Mouse (Mus musculus) cerebellum, adult 11-12 months (tissue): ENCODE data around the gene Pigyl.
A peak's percentile ranks its signal among the peaks of the same experiment; 100 is the strongest.
"Not testable (repeated sequence)": the region's sequence is repeated elsewhere in the genome, so short reads cannot be mapped to it uniquely, and the experiment has no call there.

Experiments
- DNase-seq: peaks from one replicate; pipeline ENCODE4 v3.0.0; 2022

Gene Pigyl

GRCm38 (mm10) chr9:22139746-22140145, 16.9 kb upstream of the Pigyl start:
- peak; percentile 75 for DNase-seq

GRCm38 (mm10) chr9:22143108-22144037, 13.3 kb upstream of the Pigyl start:
- DNase-seq = peak; percentile 78

GRCm38 (mm10) chr9:22144304-22144965, 12.2 kb upstream of the Pigyl start:
- DNase-seq = no peak

DNA sequence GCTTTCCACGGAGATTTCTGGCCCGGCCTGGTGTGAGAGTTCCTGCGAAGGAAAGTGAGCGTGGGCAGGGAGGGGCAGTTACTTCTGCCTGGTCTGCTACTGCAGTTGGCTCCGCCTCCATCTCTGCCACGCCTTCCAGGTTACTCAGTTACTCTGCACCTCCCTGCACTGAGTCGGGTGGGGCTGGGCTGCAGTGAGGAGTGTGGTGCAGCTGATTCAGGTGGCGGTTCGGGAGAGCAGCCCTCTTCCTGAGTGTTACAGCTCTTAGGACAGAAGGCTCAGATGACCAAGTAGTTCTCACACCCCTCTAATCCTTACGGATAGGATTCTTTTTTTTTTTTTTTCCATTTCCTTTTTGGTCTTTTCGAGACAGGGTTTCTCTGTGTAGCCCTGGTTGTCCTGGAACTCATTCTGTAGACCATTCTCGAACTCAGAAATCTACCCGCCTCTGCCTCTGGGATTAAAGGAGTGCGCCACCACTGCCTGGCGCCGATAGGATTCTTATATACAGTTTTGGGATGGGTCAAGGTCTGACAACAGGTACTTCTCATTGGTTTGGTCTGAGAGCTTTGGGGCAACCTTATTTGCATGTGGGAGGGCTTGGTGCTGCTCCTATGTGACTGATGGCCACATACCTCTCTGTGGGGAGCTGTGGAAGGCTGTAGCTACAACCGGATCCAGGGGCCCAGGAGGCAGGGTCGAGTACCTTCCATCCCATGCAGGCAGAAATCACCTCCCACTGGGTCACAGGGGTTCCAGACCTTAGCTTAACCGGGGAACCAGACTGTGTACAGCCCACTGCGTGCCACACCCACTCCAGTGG, 7.0 kb upstream of the Pigyl start:
- no peak for DNase-seq

DNA sequence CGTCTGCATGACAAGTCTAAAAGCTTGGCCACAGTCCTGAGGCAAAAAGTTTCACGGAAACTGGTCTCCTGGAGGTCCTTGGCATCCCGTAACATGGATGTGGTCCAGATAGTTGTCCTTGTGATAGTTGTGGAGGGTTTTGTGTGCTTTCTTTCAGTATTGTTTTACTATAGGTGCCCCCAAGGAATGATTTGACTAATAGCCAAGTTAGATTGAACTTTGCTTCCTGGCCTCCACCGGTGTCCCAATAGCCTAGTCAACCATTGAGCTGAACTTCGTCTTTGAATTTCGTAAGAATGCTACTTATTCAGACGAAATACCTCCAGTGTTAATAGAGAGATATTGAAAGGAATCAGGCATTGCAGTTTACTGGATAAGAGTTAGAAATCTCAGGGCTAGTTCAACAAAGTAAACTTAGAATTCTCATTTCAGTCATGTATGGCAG, 6.4 kb upstream of the Pigyl start:
- not testable (repeated sequence) for DNase-seq

- no peak for DNase-seq
These were observed 5.7 kb upstream of the Pigyl start for GRCm38 (mm10) chr9:22150946-22151345.

- no peak for DNase-seq
These were observed 2.8 kb upstream of the Pigyl start for GRCm38 (mm10) chr9:22153810-22154209.

DNA sequence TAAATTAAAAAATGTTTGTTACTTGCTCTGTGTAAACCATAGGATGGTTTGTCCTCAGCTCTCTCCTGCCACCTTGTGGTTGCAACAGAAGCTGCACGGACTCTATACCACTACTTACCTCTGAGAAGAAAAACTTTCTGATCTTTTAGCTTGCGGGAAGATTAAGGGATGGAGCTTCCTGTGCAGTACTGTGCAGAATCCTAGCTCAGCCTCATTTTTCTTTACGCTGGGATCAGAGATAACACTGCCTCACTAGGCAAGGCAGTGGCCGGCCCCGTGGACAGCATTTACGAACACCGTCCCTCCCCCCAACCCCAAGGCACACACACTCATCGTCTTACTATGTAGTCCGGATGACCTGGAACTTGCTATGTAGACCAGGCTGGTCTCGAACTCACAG, 1.0 kb upstream of the Pigyl start:
- DNase-seq = peak; percentile 57

DNA sequence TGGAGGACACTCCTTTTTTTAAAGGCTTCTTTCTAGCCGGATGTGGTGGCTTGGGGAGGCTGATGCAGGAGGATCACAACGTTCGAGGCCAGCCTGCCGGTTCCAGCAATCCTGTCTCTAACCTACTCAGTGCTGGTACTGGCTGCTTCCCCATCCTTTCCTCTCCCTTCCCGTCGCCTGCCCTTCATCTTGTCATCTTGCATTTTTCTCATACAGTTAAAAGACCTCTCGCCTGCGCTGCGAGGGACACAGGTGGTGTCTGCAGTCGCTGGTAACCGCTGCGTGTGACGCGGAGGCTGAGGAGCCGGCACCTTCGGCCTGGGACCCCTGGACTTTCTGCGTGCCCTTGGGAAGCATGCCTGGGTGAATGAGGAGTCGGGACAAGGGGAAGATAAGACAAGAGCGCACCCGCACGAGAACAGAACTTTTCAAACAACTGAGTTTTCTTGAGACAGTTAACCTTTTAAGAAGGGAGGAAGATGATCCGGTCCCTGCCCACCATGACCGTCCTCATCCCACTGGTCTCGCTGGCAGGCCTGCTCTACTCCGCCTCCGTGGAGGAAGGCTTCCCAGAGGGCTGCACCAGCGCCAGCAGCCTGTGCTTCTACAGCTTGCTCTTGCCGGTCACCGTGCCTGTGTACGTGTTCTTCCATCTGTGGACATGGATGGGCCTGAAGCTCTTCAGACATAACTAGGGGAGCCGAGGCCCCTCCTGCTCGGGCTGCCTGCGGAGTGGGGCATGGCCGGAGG, 1.0 kb downstream of the Pigyl start:
- DNase-seq = peak; percentile 58

DNA sequence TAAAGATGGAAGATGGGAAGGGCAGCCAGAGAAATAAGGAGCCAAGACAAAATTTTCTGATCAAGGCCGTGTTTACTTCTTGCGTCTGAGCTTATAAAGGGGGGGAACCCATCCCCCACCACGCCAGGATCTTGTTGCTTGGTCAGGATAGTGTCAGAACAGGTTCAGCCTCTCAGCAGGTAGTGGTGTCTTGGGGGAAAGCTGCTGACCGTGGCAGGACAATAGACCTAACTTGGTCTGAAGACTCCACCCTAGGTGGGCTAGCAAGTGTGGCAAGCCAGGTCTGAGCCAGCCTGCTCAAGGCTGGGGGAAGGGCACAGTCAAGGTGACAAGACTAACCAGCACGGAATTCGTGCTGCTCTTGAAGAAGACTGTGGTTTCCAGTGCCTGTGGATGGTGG, 4.7 kb downstream of the Pigyl start:
- no peak for DNase-seq

GRCm38 (mm10) chr9:22162305-22162704, 5.7 kb downstream of the Pigyl start:
- no peak for DNase-seq

- no peak for DNase-seq
These were observed 6.3 kb downstream of the Pigyl start for GRCm38 (mm10) chr9:22162912-22163311.

GRCm38 (mm10) chr9:22164711-22165668, 8.3 kb downstream of the Pigyl start:
- peak; percentile 61 for DNase-seq

DNA sequence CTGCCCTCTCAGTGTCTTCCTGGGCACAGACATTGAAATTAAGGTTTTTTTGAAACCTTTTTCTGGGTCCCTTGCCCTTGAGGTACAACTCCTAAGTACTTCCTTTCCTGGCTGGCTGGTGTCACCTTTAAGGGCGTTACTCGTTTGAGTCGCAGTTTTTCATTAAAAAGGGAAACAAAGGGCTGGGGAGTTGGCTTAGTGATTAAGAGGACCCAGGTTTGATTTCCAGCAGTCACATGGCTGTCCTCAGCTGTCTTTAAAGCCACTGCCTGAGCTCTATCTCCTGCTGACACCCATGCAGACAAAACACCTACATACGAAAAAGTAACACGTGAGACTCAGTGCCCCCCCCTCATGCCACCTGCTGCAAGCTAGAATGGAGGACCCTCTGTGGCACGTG, 9.3 kb downstream of the Pigyl start:
- DNase-seq = no peak

- DNase-seq = no peak
These were observed 10.0 kb downstream of the Pigyl start for GRCm38 (mm10) chr9:22166686-22167085.

DNA sequence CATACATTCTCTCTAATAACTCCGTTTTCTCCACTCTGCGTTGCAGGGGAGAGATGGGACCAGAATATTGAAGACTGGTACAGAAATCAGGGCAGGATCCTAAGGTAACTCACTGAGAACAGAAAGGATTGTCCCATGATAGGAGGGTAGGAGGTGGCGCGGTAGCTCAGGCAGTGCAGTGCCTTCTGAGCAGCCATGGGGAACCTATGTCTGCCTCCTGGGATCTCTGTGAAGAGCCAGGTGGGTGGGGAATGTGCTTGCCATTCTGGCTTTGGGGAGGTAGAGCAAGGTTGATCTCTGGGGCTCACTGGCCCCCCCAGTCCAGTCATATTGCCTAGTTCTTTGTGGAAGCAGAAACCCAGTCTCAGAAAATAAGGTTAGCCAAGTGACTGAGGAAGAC, 11.1 kb downstream of the Pigyl start:
- DNase-seq = no peak

DNA sequence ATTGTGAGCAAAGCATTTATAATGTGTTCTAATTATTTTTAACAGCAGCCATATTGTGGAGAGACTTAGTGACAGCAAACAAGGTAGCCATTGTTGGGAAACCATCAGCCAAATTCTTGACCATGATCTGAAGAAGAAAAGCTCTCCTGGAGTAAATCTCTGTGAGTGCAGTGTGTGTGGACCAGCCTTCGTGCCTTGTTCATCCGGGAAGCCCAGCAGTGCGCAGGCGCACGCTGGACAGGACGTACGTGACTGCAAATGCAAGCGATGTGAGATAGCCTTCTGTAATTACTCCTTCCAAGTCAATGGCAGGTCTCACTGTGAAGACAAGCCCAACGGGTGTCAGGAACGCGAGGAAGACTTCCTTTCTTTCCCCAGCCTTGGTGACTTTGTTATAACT, 12.7 kb downstream of the Pigyl start:
- DNase-seq = no peak

DNA sequence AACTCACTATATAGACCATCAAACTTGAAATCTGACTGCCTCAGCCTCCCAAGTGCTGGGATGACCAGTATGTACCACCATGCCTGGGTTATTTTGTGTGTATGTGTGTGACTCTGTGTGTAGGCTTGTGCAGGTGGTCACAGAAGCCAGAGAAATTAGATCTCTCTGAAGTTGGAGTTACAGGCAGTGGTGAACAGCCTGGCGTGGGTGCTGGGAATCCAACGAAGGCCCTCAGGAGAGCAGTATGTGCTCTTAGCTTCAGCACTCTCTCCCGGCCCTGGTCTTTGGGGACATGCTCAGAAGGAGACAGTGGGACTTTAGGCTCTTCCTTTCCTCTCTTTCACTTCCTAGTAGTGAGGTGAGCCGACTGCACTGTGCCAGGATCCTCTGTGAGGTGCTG, 15.7 kb downstream of the Pigyl start:
- no peak for DNase-seq

GRCm38 (mm10) chr9:22188025-22188611, 31.5 kb downstream of the Pigyl start, which contains the start of gene Zfp872:
Gene Zfp872 (plus strand): TSS chr9:22188090.
- DNase-seq = peak; percentile 83

DNA sequence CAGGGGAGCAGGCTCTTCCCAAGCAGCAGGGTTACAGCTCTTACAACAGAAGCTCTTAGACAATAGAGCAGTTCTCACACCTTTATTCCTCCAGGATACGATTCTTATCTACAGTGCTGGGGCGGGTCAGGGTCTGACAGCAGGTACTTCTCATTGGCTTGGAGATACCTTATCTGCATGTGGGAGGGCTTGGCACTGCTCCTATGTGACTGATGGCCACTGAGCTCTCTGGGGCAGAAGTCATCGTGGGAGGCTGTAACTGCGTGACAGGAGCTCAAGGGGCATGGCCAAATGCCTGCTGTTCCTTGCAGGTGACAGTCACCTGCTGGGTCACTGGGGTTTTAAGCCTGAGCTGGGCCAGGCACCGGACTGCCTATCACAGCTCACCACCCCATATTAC, 39.8 kb downstream of the Pigyl start:
- no peak for DNase-seq
